Mouse (Mus musculus): ENCODE measurements around the gene Spn. TPM values are rescaled to one million over a fixed set of nuclear protein-coding genes. Genes with fewer than 3 reads are reported as not detected.

The Spn gene
- not detected in 2 replicates for polyA plus RNA-seq (2015; fragmentation: Nextera tagmentation; extraction: Ambion mirVana)

GRCm38 (mm10) chr7:127137262-127138017, at the start of gene Spn:
Gene Spn, minus strand, starts transcription at chr7:127137823.

GRCm38 (mm10) chr7:127121911-127122270, 15.7 kb downstream of the Spn start, which contains the start of gene Qprt:
Gene Qprt, minus strand, starts transcription at chr7:127122226.

DNA sequence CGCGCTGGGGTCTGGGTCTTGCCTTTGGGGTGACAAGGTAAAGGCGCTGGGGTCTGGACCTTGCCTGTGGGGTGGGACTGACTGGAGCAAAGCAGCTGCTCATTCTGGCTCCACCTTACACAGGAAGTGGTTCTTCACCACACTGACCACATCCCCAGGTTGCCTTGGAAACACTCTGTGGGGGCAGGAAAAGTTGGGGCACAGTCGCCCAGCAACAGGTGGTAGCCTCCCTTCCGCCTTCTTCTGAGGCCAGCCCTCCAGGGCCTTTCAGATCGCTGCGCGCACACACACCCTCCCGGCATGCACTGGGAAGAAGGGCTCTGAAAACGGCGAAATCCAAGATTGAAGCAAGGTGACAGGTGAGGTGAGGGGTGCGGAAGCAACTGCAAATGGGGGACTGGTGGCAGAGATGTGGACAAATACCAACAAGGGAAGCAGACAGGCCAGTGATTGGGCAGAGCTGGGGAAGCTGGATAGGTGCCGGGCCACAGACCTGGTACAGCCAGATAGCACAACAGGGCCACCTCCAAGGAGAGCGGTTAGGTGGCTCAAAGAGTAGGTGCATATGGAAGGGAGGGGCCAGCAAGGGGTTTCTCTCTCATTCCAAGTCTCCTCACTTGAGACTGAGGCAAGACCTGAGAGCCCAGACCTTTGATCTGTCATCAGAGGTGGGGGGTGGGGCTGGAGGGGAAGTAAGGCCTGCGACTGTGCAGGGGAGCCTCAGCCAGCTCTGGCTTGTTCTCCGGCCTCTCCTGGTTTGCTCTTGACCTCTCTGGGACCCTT, 46.3 kb downstream of the Spn start, which contains the start of gene AI467606:
Gene AI467606, plus strand, starts transcription at position 246 of the 783 bp plus-strand sequence.

DNA sequence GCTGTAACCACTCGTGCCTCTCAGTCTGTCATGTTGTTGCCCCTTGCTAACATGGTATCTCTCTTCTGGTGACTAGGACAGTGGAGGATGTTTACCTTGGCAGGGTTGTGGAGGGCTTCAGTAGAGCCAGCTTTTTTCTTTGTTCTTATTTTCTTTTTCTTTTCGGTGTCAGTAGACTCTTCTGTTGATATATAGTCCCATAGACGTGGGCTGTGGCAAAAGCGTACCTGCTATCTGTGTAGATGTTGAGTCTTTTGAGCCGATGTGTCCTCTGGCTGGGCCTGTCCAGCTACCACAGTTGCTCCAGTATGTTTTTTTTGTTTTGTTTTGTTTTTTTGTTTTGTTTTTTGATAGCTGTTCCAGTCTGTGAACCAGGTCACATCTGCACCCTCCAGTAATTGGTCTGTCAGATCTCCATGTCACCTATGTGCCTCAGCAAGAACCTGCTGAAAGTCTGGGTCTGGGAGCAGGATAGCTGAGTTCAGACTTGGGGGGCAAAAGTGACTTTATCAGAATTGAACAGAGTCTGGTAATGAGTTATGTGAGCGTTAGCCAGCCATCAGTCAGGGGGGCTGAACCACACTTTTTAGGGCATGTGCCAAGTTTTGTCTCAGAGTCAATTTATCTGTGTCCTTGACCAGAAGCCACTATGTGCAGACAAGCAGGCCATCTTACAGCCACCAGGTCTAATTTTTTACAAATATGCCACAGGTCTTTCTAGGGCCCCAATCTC, 50.2 kb downstream of the Spn start, which contains the start of gene Zg16:
Gene Zg16, minus strand, starts transcription at position 51 of the 733 bp plus-strand sequence.

Other genes starting within 250 kb of the Spn start
- 40.7 and 41.1 TPM in 2 replicates for gene Tmem219, start 214.9 kb downstream of the Spn start, polyA plus RNA-seq (2015; fragmentation: Nextera tagmentation; extraction: Ambion mirVana)
- gene Kctd13, start 208.9 kb downstream of the Spn start, polyA plus RNA-seq (2015; fragmentation: Nextera tagmentation; extraction: Ambion mirVana): 129 and 134 TPM in 2 replicates
- gene Asphd1, start 188.2 kb downstream of the Spn start, polyA plus RNA-seq (2015; fragmentation: Nextera tagmentation; extraction: Ambion mirVana): 13.0 and 20.5 TPM in 2 replicates
- 80.0 and 106 TPM in 2 replicates for gene Sez6l2, start 187.3 kb downstream of the Spn start, polyA plus RNA-seq (2015; fragmentation: Nextera tagmentation; extraction: Ambion mirVana)
- gene Cdipt, start 161.9 kb downstream of the Spn start, polyA plus RNA-seq (2015; fragmentation: Nextera tagmentation; extraction: Ambion mirVana): 137 and 157 TPM in 2 replicates
- 0.50 and 1.1 TPM in 2 replicates for gene Cdiptos, start 161.7 kb downstream of the Spn start, polyA plus RNA-seq (2015; fragmentation: Nextera tagmentation; extraction: Ambion mirVana)
- 4.9 and 5.9 TPM in 2 replicates for gene Mvp, start 123.2 kb downstream of the Spn start, polyA plus RNA-seq (2015; fragmentation: Nextera tagmentation; extraction: Ambion mirVana)
- 0.70 TPM in 1 of 2 replicates, not detected in the other for gene Pagr1b, start 121.3 kb downstream of the Spn start, polyA plus RNA-seq (2015; fragmentation: Nextera tagmentation; extraction: Ambion mirVana)
- gene Pagr1a, start 120.5 kb downstream of the Spn start, polyA plus RNA-seq (2015; fragmentation: Nextera tagmentation; extraction: Ambion mirVana): 23.1 and 63.2 TPM in 2 replicates
- 36.5 and 56.8 TPM in 2 replicates for gene Gm42742, start 116.7 kb downstream of the Spn start, polyA plus RNA-seq (2015; fragmentation: Nextera tagmentation; extraction: Ambion mirVana)
- 128 and 150 TPM in 2 replicates for gene Prrt2, start 116.6 kb downstream of the Spn start, polyA plus RNA-seq (2015; fragmentation: Nextera tagmentation; extraction: Ambion mirVana)
- 88.1 and 104 TPM in 2 replicates for gene Maz, start 110.8 kb downstream of the Spn start, polyA plus RNA-seq (2015; fragmentation: Nextera tagmentation; extraction: Ambion mirVana)
- 13.7 and 20.7 TPM in 2 replicates for gene Kif22, start 95.4 kb downstream of the Spn start, polyA plus RNA-seq (2015; fragmentation: Nextera tagmentation; extraction: Ambion mirVana)
- gene Zg16, start 50.5 kb downstream of the Spn start, polyA plus RNA-seq (2015; fragmentation: Nextera tagmentation; extraction: Ambion mirVana): not detected in 2 replicates
- 1.6 and 2.1 TPM in 2 replicates for gene AI467606, start 46.5 kb downstream of the Spn start, polyA plus RNA-seq (2015; fragmentation: Nextera tagmentation; extraction: Ambion mirVana)
- gene Qprt, start 15.6 kb downstream of the Spn start, polyA plus RNA-seq (2015; fragmentation: Nextera tagmentation; extraction: Ambion mirVana): 1.3 and 1.4 TPM in 2 replicates
- 45.4 and 48.6 TPM in 2 replicates for gene Cd2bp2, start 58.2 kb upstream of the Spn start, polyA plus RNA-seq (2015; fragmentation: Nextera tagmentation; extraction: Ambion mirVana)
- 37.0 and 44.0 TPM in 2 replicates for gene Tbc1d10b, start 70.6 kb upstream of the Spn start, polyA plus RNA-seq (2015; fragmentation: Nextera tagmentation; extraction: Ambion mirVana)
- 8.3 and 11.1 TPM in 2 replicates for gene Mylpf, start 71.1 kb upstream of the Spn start, polyA plus RNA-seq (2015; fragmentation: Nextera tagmentation; extraction: Ambion mirVana)
- gene Zfp553, start 95.2 kb upstream of the Spn start, polyA plus RNA-seq (2015; fragmentation: Nextera tagmentation; extraction: Ambion mirVana): 28.1 and 31.9 TPM in 2 replicates
- 9.6 and 10.1 TPM in 2 replicates for gene Sept1, start 95.3 kb upstream of the Spn start, polyA plus RNA-seq (2015; fragmentation: Nextera tagmentation; extraction: Ambion mirVana)
- 95.4 and 103 TPM in 2 replicates for gene Zfp771, start 106.5 kb upstream of the Spn start, polyA plus RNA-seq (2015; fragmentation: Nextera tagmentation; extraction: Ambion mirVana)
- gene Dctpp1, start 122.9 kb upstream of the Spn start, polyA plus RNA-seq (2015; fragmentation: Nextera tagmentation; extraction: Ambion mirVana): 95.6 and 108 TPM in 2 replicates
- gene Sephs2, start 136.2 kb upstream of the Spn start, polyA plus RNA-seq (2015; fragmentation: Nextera tagmentation; extraction: Ambion mirVana): 69.7 and 75.9 TPM in 2 replicates
- 0.27 and 0.28 TPM in 2 replicates for gene Itgal, start 158.4 kb upstream of the Spn start, polyA plus RNA-seq (2015; fragmentation: Nextera tagmentation; extraction: Ambion mirVana)
- 12.9 and 13.5 TPM in 2 replicates for gene Zfp768, start 207.8 kb upstream of the Spn start, polyA plus RNA-seq (2015; fragmentation: Nextera tagmentation; extraction: Ambion mirVana)
- 5.5 and 6.6 TPM in 2 replicates for gene Zfp747, start 238.2 kb upstream of the Spn start, polyA plus RNA-seq (2015; fragmentation: Nextera tagmentation; extraction: Ambion mirVana)
- 2.9 and 3.1 TPM in 2 replicates for gene 9130019O22Rik, start 249.3 kb upstream of the Spn start, polyA plus RNA-seq (2015; fragmentation: Nextera tagmentation; extraction: Ambion mirVana)

Measured in neural tube, postnatal 0 days (tissue).